Mouse (Mus musculus): Measurements from ENCODE around the gene Itga7.
"Not testable (repeated sequence)": the region's sequence is repeated elsewhere in the genome, so short reads cannot be mapped to it uniquely, and the experiment has no call there.

Gene Itga7

DNA sequence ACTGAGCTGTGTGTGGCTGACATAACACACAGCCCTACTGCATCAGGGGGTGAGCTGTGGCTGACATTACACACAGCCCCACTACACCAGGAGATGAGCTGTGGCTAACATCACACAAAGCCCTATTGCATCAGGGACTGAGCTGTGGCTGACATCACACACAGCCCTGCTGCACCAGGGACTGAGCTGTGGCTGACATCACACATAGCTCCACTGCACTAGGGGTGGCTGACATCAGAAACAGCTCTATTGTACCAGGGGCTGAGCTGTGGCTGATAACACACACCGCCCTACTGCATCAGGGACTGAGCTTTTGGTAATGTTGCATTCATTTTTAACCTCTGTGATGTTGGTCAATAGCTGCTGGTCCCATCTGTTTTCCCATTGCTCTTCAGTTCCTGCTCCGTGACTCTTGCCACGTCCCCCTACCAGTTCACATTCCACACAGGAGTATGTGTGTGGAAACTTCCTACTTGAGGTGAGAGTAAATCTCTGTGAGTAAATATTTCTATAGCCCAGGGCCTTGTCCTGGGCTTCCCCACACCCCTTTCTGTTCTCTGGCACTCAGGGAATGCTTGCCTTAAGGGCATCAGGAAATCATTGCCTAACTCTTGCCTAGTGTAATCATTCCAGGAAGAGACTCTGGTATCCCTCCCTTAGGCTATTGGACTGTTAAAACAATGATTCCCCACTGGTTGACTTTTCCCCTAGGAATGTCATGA is 47.2 kb downstream of the Itga7 start:
- DNase-seq (ENCODE audit: low spot score in 2 of 2) = no peak

GRCm38 (mm10) chr10:128989131-128989530 is 55.5 kb downstream of the Itga7 start, which contains the start of gene Olfr9:
TSS of gene Olfr9 (plus strand) at chr10:128989431.
- not testable (repeated sequence) for DNase-seq (ENCODE audit: low spot score in 2 of 2)

- DNase-seq (ENCODE audit: low spot score in 2 of 2) = not testable (repeated sequence)
Observed at GRCm38 (mm10) chr10:128990129-128990850, 56.7 kb downstream of the Itga7 start.

DNA sequence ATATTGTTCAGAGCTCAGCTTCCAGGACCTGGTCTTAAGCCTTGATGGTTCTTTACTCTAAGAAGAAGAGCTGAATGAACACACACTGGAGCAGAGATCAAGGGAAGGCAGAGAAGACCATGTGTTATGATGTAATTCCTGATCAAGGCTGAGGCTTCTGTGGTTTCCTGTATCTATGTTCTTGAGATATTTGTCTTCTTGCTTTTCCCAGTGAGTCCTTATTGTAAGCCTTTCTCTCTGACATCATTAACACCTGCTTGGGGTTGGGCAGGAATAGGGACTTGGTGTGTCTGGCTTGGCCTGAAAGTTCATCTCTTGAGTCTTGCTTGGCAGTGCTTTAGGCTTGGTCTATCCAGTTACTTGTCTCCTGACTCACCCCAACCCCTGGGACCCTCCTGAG is 57.4 kb downstream of the Itga7 start:
- DNase-seq (ENCODE audit: low spot score in 2 of 2) = peak; percentile 2 to 35

- DNase-seq (ENCODE audit: low spot score in 2 of 2) = no peak
Observed at GRCm38 (mm10) chr10:128995796-128996195, 62.2 kb downstream of the Itga7 start.

- DNase-seq (ENCODE audit: low spot score in 2 of 2) = no peak
Observed at GRCm38 (mm10) chr10:128996523-128997040, 63.0 kb downstream of the Itga7 start.

DNA sequence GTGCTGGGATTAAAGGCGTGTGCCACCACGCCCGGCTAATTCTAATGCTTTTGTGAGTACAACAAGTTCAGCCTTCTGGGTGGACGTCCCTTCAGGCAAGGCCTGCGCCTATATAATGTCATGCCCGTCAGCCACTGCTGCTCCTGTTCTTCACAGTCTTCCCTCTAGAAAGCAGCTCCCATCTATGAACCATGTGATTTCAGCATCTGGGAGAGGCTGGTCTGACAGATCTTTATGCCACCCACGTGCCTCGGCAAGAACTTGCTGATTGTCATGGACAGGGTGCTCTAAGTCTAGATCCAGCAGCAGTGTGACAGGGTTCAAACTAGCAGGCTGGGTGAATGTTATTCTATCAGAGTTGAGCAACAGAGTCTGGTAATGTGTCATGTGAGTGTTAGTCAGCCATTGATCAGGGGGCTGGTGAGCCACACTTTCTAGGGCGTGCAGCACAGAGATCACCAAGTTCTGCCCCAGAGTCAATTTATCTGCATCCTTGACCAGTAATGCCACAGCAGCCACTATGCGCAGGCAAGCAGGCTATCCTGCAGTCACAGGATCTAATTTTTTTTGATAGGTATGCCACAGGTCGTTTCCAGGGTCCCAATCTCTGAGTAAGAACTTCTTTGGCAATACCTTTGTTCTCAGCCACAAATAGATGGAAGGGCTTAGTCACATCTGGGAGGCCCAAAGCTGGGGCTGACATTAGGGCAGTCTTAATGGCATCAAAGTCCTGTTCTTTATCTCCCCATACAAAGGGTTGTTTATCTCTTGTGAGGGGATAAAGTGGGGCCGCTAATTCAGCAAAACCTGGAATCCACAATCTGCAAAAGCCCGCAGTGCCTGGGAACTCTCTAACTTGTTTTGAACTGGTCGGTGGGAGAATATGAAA is 70.7 kb downstream of the Itga7 start:
- no peak for DNase-seq (ENCODE audit: low spot score in 2 of 2)

All from natural killer cell, adult 2 months (primary cell).